Mouse (Mus musculus): Measurements from ENCODE around the gene Mdga1.

The Mdga1 gene

GRCm38 (mm10) chr17:29799398-29800095, 170.3 kb downstream of the Mdga1 start:
- peak overlapping the region; percentile 43 for H3K4me3 ChIP-seq (replicated peaks; ENCODE audit: low read length)
- peaks cover 8% of the 10 kb centered on the region; the same call in 1 of the 2 replicates for H3K27me3 ChIP-seq (ENCODE audit: insufficient read depth, low read length)
- TF ChIP-seq POU5F1 (IDR thresholded peaks at IDR 0.05; ENCODE audit: borderline replicate concordance, low read length): no peak
- no peak for TF ChIP-seq CTCF (conservative IDR thresholded peaks at IDR 0.05; ENCODE audit: low read length)
- no peak for TF ChIP-seq NANOG (IDR thresholded peaks at IDR 0.05; ENCODE audit: borderline replicate concordance, low read length)
- peaks cover 73% of the 10 kb centered on the region for H3K4me1 ChIP-seq (replicated peaks; ENCODE audit: low read depth, low read length)
- no peaks in the 10 kb centered on the region for H3K36me3 ChIP-seq (ENCODE audit: insufficient read depth, low read length)
- H3K9me3 ChIP-seq (ENCODE audit: low read length): no peaks in the 10 kb centered on the region

GRCm38 (mm10) chr17:29798151-29798550, 171.7 kb downstream of the Mdga1 start:
- H3K27me3 ChIP-seq (ENCODE audit: insufficient read depth, low read length): peaks cover 11% of the 10 kb centered on the region
- TF ChIP-seq POU5F1 (IDR thresholded peaks at IDR 0.05; ENCODE audit: borderline replicate concordance, low read length) (no peak), CTCF (conservative IDR thresholded peaks at IDR 0.05; ENCODE audit: low read length) (no peak), NANOG (IDR thresholded peaks at IDR 0.05; ENCODE audit: borderline replicate concordance, low read length) (no peak)
- H3K4me1 ChIP-seq (replicated peaks; ENCODE audit: low read depth, low read length): peaks cover 85% of the 10 kb centered on the region
- peak overlapping the region; percentile 43 for H3K4me3 ChIP-seq (replicated peaks; ENCODE audit: low read length)
- H3K36me3 ChIP-seq (ENCODE audit: insufficient read depth, low read length): no peaks in the 10 kb centered on the region
- no peaks in the 10 kb centered on the region for H3K9me3 ChIP-seq (ENCODE audit: low read length)

- Histone ChIP-seq H3K27me3 (ENCODE audit: insufficient read depth, low read length) (peaks cover 11% of the 10 kb centered on the region), H3K9me3 (ENCODE audit: low read length) (no peaks in the 10 kb centered on the region), H3K36me3 (ENCODE audit: insufficient read depth, low read length) (no peaks in the 10 kb centered on the region), H3K4me1 (replicated peaks; ENCODE audit: low read depth, low read length) (peaks cover 87% of the 10 kb centered on the region), H3K4me3 (replicated peaks; ENCODE audit: low read length) (peak overlapping the region; percentile 32; the same call in 1 of the 2 replicates)
- TF ChIP-seq NANOG (IDR thresholded peaks at IDR 0.05; ENCODE audit: borderline replicate concordance, low read length): no peak
- TF ChIP-seq CTCF (conservative IDR thresholded peaks at IDR 0.05; ENCODE audit: low read length): peak; percentile 38
- no peak for TF ChIP-seq POU5F1 (IDR thresholded peaks at IDR 0.05; ENCODE audit: borderline replicate concordance, low read length)
These were observed 173.1 kb downstream of the Mdga1 start for GRCm38 (mm10) chr17:29796787-29797186.

- H3K27me3 ChIP-seq (ENCODE audit: insufficient read depth, low read length): peaks cover 11% of the 10 kb centered on the region
- H3K36me3 ChIP-seq (ENCODE audit: insufficient read depth, low read length): no peaks in the 10 kb centered on the region
- H3K4me1 ChIP-seq (replicated peaks; ENCODE audit: low read depth, low read length): peaks cover 80% of the 10 kb centered on the region
- H3K4me3 ChIP-seq (replicated peaks; ENCODE audit: low read length): no peak overlapping the region
- TF ChIP-seq NANOG (IDR thresholded peaks at IDR 0.05; ENCODE audit: borderline replicate concordance, low read length) (no peak), CTCF (conservative IDR thresholded peaks at IDR 0.05; ENCODE audit: low read length) (peak; percentile 46; the same call in 1 of the 2 replicates), POU5F1 (IDR thresholded peaks at IDR 0.05; ENCODE audit: borderline replicate concordance, low read length) (no peak)
- no peaks in the 10 kb centered on the region for H3K9me3 ChIP-seq (ENCODE audit: low read length)
These were observed 173.8 kb downstream of the Mdga1 start for GRCm38 (mm10) chr17:29796086-29796485.

- no peaks in the 10 kb centered on the region for H3K36me3 ChIP-seq (ENCODE audit: insufficient read depth, low read length)
- H3K9me3 ChIP-seq (ENCODE audit: low read length): no peaks in the 10 kb centered on the region
- peak overlapping the region; percentile 50 for H3K4me3 ChIP-seq (replicated peaks; ENCODE audit: low read length)
- no peak for TF ChIP-seq POU5F1 (IDR thresholded peaks at IDR 0.05; ENCODE audit: borderline replicate concordance, low read length)
- no peak for TF ChIP-seq CTCF (conservative IDR thresholded peaks at IDR 0.05; ENCODE audit: low read length)
- TF ChIP-seq NANOG (IDR thresholded peaks at IDR 0.05; ENCODE audit: borderline replicate concordance, low read length): no peak
- peaks cover 75% of the 10 kb centered on the region for H3K4me1 ChIP-seq (replicated peaks; ENCODE audit: low read depth, low read length)
- H3K27me3 ChIP-seq (ENCODE audit: insufficient read depth, low read length): peaks cover 11% of the 10 kb centered on the region
These were observed 174.7 kb downstream of the Mdga1 start for GRCm38 (mm10) chr17:29795050-29795770.

- Histone ChIP-seq H3K4me3 (replicated peaks; ENCODE audit: low read length) (no peak overlapping the region), H3K4me1 (replicated peaks; ENCODE audit: low read depth, low read length) (peaks cover 42% of the 10 kb centered on the region), H3K36me3 (ENCODE audit: insufficient read depth, low read length) (no peaks in the 10 kb centered on the region), H3K27me3 (ENCODE audit: insufficient read depth, low read length) (peaks cover 4% of the 10 kb centered on the region; the same call in 1 of the 2 replicates), H3K9me3 (ENCODE audit: low read length) (no peaks in the 10 kb centered on the region)
- TF ChIP-seq POU5F1 (IDR thresholded peaks at IDR 0.05; ENCODE audit: borderline replicate concordance, low read length) (no peak), NANOG (IDR thresholded peaks at IDR 0.05; ENCODE audit: borderline replicate concordance, low read length) (no peak), CTCF (conservative IDR thresholded peaks at IDR 0.05; ENCODE audit: low read length) (no peak)
These were observed 178.3 kb downstream of the Mdga1 start for GRCm38 (mm10) chr17:29791531-29792050.

- H3K27me3 ChIP-seq (ENCODE audit: insufficient read depth, low read length): peaks cover 4% of the 10 kb centered on the region; the same call in 1 of the 2 replicates
- peak overlapping the region; percentile 56 for H3K4me3 ChIP-seq (replicated peaks; ENCODE audit: low read length)
- no peak for TF ChIP-seq CTCF (conservative IDR thresholded peaks at IDR 0.05; ENCODE audit: low read length)
- no peak for TF ChIP-seq POU5F1 (IDR thresholded peaks at IDR 0.05; ENCODE audit: borderline replicate concordance, low read length)
- TF ChIP-seq NANOG (IDR thresholded peaks at IDR 0.05; ENCODE audit: borderline replicate concordance, low read length): no peak
- no peaks in the 10 kb centered on the region for H3K36me3 ChIP-seq (ENCODE audit: insufficient read depth, low read length)
- H3K9me3 ChIP-seq (ENCODE audit: low read length): no peaks in the 10 kb centered on the region
- peaks cover 36% of the 10 kb centered on the region for H3K4me1 ChIP-seq (replicated peaks; ENCODE audit: low read depth, low read length)
These were observed 179.6 kb downstream of the Mdga1 start for GRCm38 (mm10) chr17:29790231-29790740.

GRCm38 (mm10) chr17:29789715-29790114, 180.2 kb downstream of the Mdga1 start:
- peaks cover 4% of the 10 kb centered on the region; the same call in 1 of the 2 replicates for H3K27me3 ChIP-seq (ENCODE audit: insufficient read depth, low read length)
- H3K9me3 ChIP-seq (ENCODE audit: low read length): no peaks in the 10 kb centered on the region
- H3K36me3 ChIP-seq (ENCODE audit: insufficient read depth, low read length): no peaks in the 10 kb centered on the region
- peaks cover 30% of the 10 kb centered on the region for H3K4me1 ChIP-seq (replicated peaks; ENCODE audit: low read depth, low read length)
- peak overlapping the region; percentile 56 for H3K4me3 ChIP-seq (replicated peaks; ENCODE audit: low read length)
- no peak for TF ChIP-seq POU5F1 (IDR thresholded peaks at IDR 0.05; ENCODE audit: borderline replicate concordance, low read length)
- TF ChIP-seq CTCF (conservative IDR thresholded peaks at IDR 0.05; ENCODE audit: low read length): peak; percentile 96
- no peak for TF ChIP-seq NANOG (IDR thresholded peaks at IDR 0.05; ENCODE audit: borderline replicate concordance, low read length)
